9 mouse cellular contexts compared by ENCODE assay signal in the genomic region with DNA sequence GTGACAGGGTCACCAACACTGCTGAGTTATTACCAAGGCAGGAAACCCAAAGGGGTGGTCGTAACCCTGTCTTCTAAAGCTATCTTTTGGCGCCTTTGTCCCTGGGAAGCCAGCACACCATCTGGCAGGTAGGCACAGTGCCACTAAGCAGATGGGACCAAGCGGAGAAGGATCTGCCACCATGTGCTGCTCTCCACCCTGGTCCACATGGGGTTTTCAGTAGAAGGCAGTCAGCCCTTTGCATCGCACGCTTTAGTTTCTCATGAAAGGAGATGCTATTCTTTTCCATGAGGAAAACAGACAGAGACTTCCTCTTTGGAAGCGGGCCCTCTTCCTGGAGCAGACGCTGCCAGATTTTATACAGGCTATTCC.
DNase-seq lines count a peak whose midpoint lies in the region; ATAC-seq lines count a peak whose summit lies in the region.
"Had no signal": no experiment of that assay in that cellular context is flagged by ENCODE, and none has a peak within 500 bp of the region (broad histone marks: within the 10 kb centered on the region; RNA-seq: fewer than 3 reads in every experiment).

No protein-coding gene starts in this region.

- no peaks in the 10 kb centered on the region for H3K9me3 ChIP-seq in midbrain, embryonic 13.5 days
- no peaks in the 10 kb centered on the region for H3K9me3 ChIP-seq in midbrain, embryonic 10.5 days (replicated peaks)
- no peaks in the 10 kb centered on the region for H3K9me3 ChIP-seq in forebrain, embryonic 16.5 days (ENCODE audit: control insufficient read depth, low read length)
- no peaks in the 10 kb centered on the region for H3K9me3 ChIP-seq in liver, embryonic 12.5 days (replicated peaks)

- peaks cover 6% of the 10 kb centered on the region for H3K4me1 ChIP-seq in midbrain, embryonic 13.5 days (replicated peaks)
- peaks cover 12% of the 10 kb centered on the region for H3K4me1 ChIP-seq in midbrain, embryonic 10.5 days
- peaks cover 11% of the 10 kb centered on the region for H3K4me1 ChIP-seq in forebrain, embryonic 16.5 days (replicated peaks; ENCODE audit: control insufficient read depth, insufficient read depth, low read length)
- no peaks in the 10 kb centered on the region for H3K4me1 ChIP-seq in liver, embryonic 12.5 days

- no peak overlapping the region for H3K4me2 ChIP-seq in midbrain, embryonic 13.5 days (replicated peaks)
- no peak overlapping the region for H3K4me2 ChIP-seq in forebrain, embryonic 16.5 days (ENCODE audit: low read length)
- H3K4me2 ChIP-seq in liver, embryonic 12.5 days: no peak overlapping the region

- no peak overlapping the region for H3K9ac ChIP-seq in midbrain, embryonic 13.5 days (replicated peaks)
- H3K9ac ChIP-seq in forebrain, embryonic 16.5 days (replicated peaks; ENCODE audit: low read depth, low read length): no peak overlapping the region
- no peak overlapping the region for H3K9ac ChIP-seq in liver, embryonic 12.5 days

- no peak overlapping the region for H3K4me3 ChIP-seq in midbrain, embryonic 13.5 days (replicated peaks)
- no peak overlapping the region for H3K4me3 ChIP-seq in midbrain, embryonic 10.5 days
- no peak overlapping the region for H3K4me3 ChIP-seq in forebrain, embryonic 16.5 days (replicated peaks; ENCODE audit: low read length)
- H3K4me3 ChIP-seq in liver, embryonic 12.5 days: no peak overlapping the region
- H3K4me3 ChIP-seq: erythroblast, embryonic 14.5 days had no signal

- H3K27ac ChIP-seq in midbrain, embryonic 13.5 days: no peak overlapping the region
- no peak overlapping the region; the same call in 1 of the 2 replicates for H3K27ac ChIP-seq in midbrain, embryonic 10.5 days (replicated peaks)
- peak overlapping the region; percentile 13; the same call in 1 of the 2 replicates for H3K27ac ChIP-seq in forebrain, embryonic 16.5 days (ENCODE audit: low read length)
- no peak overlapping the region for H3K27ac ChIP-seq in liver, embryonic 12.5 days

- H3K36me3 ChIP-seq in midbrain, embryonic 13.5 days: no peaks in the 10 kb centered on the region
- no peaks in the 10 kb centered on the region for H3K36me3 ChIP-seq in midbrain, embryonic 10.5 days
- H3K36me3 ChIP-seq in forebrain, embryonic 16.5 days (ENCODE audit: control insufficient read depth, insufficient read depth): no peaks in the 10 kb centered on the region
- H3K36me3 ChIP-seq in liver, embryonic 12.5 days: no peaks in the 10 kb centered on the region

- WGBS in midbrain, embryonic 13.5 days: 76% methylated on average over 7 of the region's 7 CpGs
- WGBS in midbrain, embryonic 10.5 days: 95% methylated on average over 7 of the region's 7 CpGs
- WGBS in forebrain, embryonic 16.5 days: 61% methylated on average over 7 of the region's 7 CpGs
- 74% methylated on average over 7 of the region's 7 CpGs for WGBS in liver, embryonic 12.5 days (ENCODE audit: insufficient replicate concordance)

- ATAC-seq in midbrain, embryonic 13.5 days: peak; percentile 55; the same call in 1 of the 2 replicates
- peak; percentile 92 for ATAC-seq in forebrain, embryonic 16.5 days
- ATAC-seq in liver, embryonic 12.5 days: no peak

- DNase-seq in midbrain, embryonic 10.5 days (ENCODE audit: low spot score): no peak
- DNase-seq in layer of hippocampus, adult 8-10 months (ENCODE audit: low spot score in 2 of 2): peak; percentile 18 to 53
- peak; percentile 44 for DNase-seq in right cerebral cortex, postnatal 14 days
- no peak for DNase-seq in B cell, adult 2 months
- DNase-seq in lung, postnatal 36 days: no peak

- H3K27me3 ChIP-seq in midbrain, embryonic 13.5 days: no peaks in the 10 kb centered on the region
- no peaks in the 10 kb centered on the region for H3K27me3 ChIP-seq in midbrain, embryonic 10.5 days (ENCODE audit: low read depth, poor library complexity, severe bottlenecking)
- no peaks in the 10 kb centered on the region for H3K27me3 ChIP-seq in forebrain, embryonic 16.5 days (replicated peaks; ENCODE audit: control insufficient read depth, insufficient read depth, low read length)
- no peaks in the 10 kb centered on the region for H3K27me3 ChIP-seq in liver, embryonic 12.5 days (replicated peaks)

Comparison
In these comparisons a context has a peak if more than half of its experiments do, and no peak if none do; other contexts are left out.
1. DNase-seq: peak in layer of hippocampus, adult 8-10 months (2 of 2) and right cerebral cortex, postnatal 14 days (single experiment); none in midbrain, embryonic 10.5 days (single experiment), B cell, adult 2 months (0 of 2) and lung, postnatal 36 days (single experiment).